Mouse (Mus musculus): ENCODE measurements around the gene Pank2. TPM values are rescaled to one million over a fixed set of nuclear protein-coding genes. Genes with fewer than 3 reads are reported as not detected.
"Not testable (repeated sequence)": the region's sequence is repeated elsewhere in the genome, so short reads cannot be mapped to it uniquely, and the experiment has no call there.

The Pank2 gene
- total and polyA plus RNA-seq, 3 experiments: 34.9 to 275 (median 71.8) TPM

DNA sequence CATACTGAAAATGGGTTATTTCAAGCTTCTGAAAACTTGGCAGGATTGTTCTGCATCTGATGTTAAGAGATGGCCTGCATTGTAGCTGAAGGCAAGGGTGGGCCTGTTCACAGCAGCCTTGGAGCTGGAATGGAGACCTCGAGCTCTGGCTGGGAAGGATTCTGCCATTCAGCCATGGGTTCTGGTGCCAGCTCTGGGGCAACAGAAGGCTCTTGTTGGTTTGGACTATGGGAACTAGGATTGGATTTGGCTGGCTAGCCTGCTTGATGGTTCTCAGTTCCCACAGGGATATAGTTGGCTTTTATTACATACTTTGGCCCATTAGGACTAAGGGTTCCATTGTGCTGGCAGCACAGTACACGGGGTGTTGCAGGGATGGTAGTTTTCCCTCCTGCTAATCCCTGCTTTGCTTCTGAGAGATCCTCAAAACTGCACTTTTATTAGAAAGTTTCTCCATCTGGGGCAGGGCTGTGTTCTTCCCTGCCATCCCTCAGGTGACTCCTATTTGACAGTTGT, 34.5 kb downstream of the Pank2 start:
- Histone ChIP-seq H3K79me2 (ENCODE audit: control insufficient read depth, insufficient read depth, low read length, poor library complexity) (no peaks in the 10 kb centered on the region), H3K27ac (ENCODE audit: control insufficient read depth, low read depth, low read length) (no peak overlapping the region), H3K4me1 (ENCODE audit: control insufficient read depth in 1 of 2, insufficient read depth in 2 of 2, low read length in 2 of 2) (no peaks in the 10 kb centered on the region), H3K36me3 (ENCODE audit: control insufficient read depth in 1 of 2, insufficient read depth in 2 of 2, low read length in 2 of 2) (peaks cover 0 to 14% of the 10 kb centered on the region in 2 experiments; a peak in 2 of 4 replicates), H3K4me3 (ENCODE audit: control insufficient read depth in 1 of 2, insufficient read depth in 1 of 2, low read depth in 2 of 2, low read length in 2 of 2) (no peak overlapping the region), H3K9me3 (replicated peaks; ENCODE audit: insufficient read depth, low read length) (no peaks in the 10 kb centered on the region), H3K9ac (ENCODE audit: control insufficient read depth, low read depth, low read length, poor library complexity, severe bottlenecking) (no peak overlapping the region), H3K27me3 (ENCODE audit: control insufficient read depth in 1 of 2, insufficient read depth in 2 of 2, low read length in 2 of 2) (no peaks in the 10 kb centered on the region)
- DNase-seq (ENCODE audit: low read depth, low spot score): no peak
- no peak for TF ChIP-seq GATA1 (IDR thresholded peaks at IDR 0.05; ENCODE audit: low read depth, low read length)
- no peak for TF ChIP-seq KAT2A (conservative IDR thresholded peaks at IDR 0.05; ENCODE audit: low read depth, low read length)
- TF ChIP-seq ETS1 (IDR thresholded peaks at IDR 0.05; ENCODE audit: low read depth, low read length): no peak
- TF ChIP-seq NELFE (IDR thresholded peaks at IDR 0.05; ENCODE audit: low read depth, low read length): no peak
- no peak for TF ChIP-seq SMC3 (IDR thresholded peaks at IDR 0.05; ENCODE audit: low read depth, low read length)
- no peak for TF ChIP-seq MAX (IDR thresholded peaks at IDR 0.05; ENCODE audit: low read length)
- TF ChIP-seq CHD1 (IDR thresholded peaks at IDR 0.05; ENCODE audit: low read depth, low read length): no peak
- TF ChIP-seq NRF1 (IDR thresholded peaks at IDR 0.05; ENCODE audit: insufficient read depth, low read depth, low read length, poor library complexity, severe bottlenecking): no peak
- TF ChIP-seq CHD2 (IDR thresholded peaks at IDR 0.05; ENCODE audit: low read length): no peak
- TF ChIP-seq TBP (IDR thresholded peaks at IDR 0.05; ENCODE audit: low read depth, low read length): no peak
- TF ChIP-seq BHLHE40 (IDR thresholded peaks at IDR 0.05; ENCODE audit: borderline replicate concordance, low read depth, low read length): no peak
- TF ChIP-seq SIN3A (IDR thresholded peaks at IDR 0.05; ENCODE audit: low read length): no peak
- no peak for TF ChIP-seq POLR2A (IDR thresholded peaks at IDR 0.05; ENCODE audit: control insufficient read depth in 1 of 2, insufficient read depth in 1 of 2, low read depth in 1 of 2, low read length in 2 of 2, poor library complexity in 1 of 2)
- TF ChIP-seq MYC (IDR thresholded peaks at IDR 0.05; ENCODE audit: low read depth, low read length): no peak
- no peak for TF ChIP-seq ZKSCAN1 (IDR thresholded peaks at IDR 0.05; ENCODE audit: low read depth, low read length)
- TF ChIP-seq USF1 (IDR thresholded peaks at IDR 0.05; ENCODE audit: low read depth, low read length): no peak
- no peak for TF ChIP-seq GABPA (IDR thresholded peaks at IDR 0.05; ENCODE audit: low read depth, low read length)
- TF ChIP-seq TAL1 (IDR thresholded peaks at IDR 0.05; ENCODE audit: low read length): no peak

DNA sequence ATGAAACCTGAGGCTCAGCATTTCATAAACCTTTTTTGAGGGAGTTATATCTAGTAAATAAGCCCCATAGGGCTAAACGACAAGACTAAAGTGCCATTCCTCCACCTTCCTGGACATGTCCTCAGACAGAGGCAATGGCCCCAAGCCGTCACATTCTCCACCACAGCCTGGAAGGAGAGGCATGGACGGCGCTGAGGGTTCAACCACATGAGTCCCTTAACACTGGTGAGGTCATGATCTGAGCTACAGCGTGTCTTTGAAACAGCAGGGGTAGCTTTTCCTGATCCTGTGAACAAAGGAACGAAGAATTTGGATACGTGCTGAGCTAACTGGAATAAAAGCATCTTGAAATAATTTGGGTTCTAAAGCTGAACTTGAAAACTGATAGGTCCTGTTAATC, 36.4 kb downstream of the Pank2 start:
- H3K4me3 ChIP-seq (ENCODE audit: control insufficient read depth in 1 of 2, insufficient read depth in 1 of 2, low read depth in 2 of 2, low read length in 2 of 2): not testable (repeated sequence)

More for the DNA sequence above, 36.4 kb downstream of the Pank2 start:
- H3K4me1 ChIP-seq (ENCODE audit: control insufficient read depth in 1 of 2, insufficient read depth in 2 of 2, low read length in 2 of 2); H3K9me3 ChIP-seq (replicated peaks; ENCODE audit: insufficient read depth, low read length); H3K27ac ChIP-seq (ENCODE audit: control insufficient read depth, low read depth, low read length); H3K27me3 ChIP-seq (ENCODE audit: control insufficient read depth in 1 of 2, insufficient read depth in 2 of 2, low read length in 2 of 2); H3K36me3 ChIP-seq (ENCODE audit: control insufficient read depth in 1 of 2, insufficient read depth in 2 of 2, low read length in 2 of 2); H3K9ac ChIP-seq (ENCODE audit: control insufficient read depth, low read depth, low read length, poor library complexity, severe bottlenecking); DNase-seq (ENCODE audit: low read depth, low spot score); H3K79me2 ChIP-seq (ENCODE audit: control insufficient read depth, insufficient read depth, low read length, poor library complexity): not testable (repeated sequence)
